Mouse (Mus musculus) G1E (cell line): ENCODE data around the gene Tbc1d2. TPM values are rescaled to one million over a fixed set of nuclear protein-coding genes. Genes with fewer than 3 reads are reported as not detected.
A peak's percentile ranks its signal among the peaks of the same experiment; 100 is the strongest.

Source experiments
- ATAC-seq: 2 replicates; pipeline ENCODE4 v1.8.0; 2016; ENCODE audit warnings: mild to moderate bottlenecking; ENCODE audit not compliant: insufficient number of reproducible peaks, poor library complexity, low FRiP score, severe bottlenecking; ENCODE audit errors: extremely low read depth
- DNase-seq: peaks from one replicate; pipeline ENCODE4 v3.0.0; 2012; ENCODE audit warnings: low spot score
- H3K27me3 ChIP-seq: 2 replicates; pipeline ENCODE4 v1.6.1; 2012; ENCODE audit warnings: mild to moderate bottlenecking, low read length, inconsistent platforms; ENCODE audit not compliant: insufficient read depth
- H3K36me3 ChIP-seq: replicated peaks from 2 replicates; pipeline ENCODE3; 2012; ENCODE audit warnings: mild to moderate bottlenecking, inconsistent platforms
- H3K4me1 ChIP-seq: 2 replicates; pipeline ENCODE4 v1.6.1; 2012; ENCODE audit warnings: low read depth, low read length, inconsistent platforms, mixed read lengths; ENCODE audit not compliant: insufficient read depth
- H3K4me3 ChIP-seq: 2 replicates; pipeline ENCODE4 v1.5.1; 2012; ENCODE audit warnings: low read depth, mild to moderate bottlenecking, inconsistent platforms, low read length, moderate library complexity, mixed read lengths
- H3K9me3 ChIP-seq: replicated peaks from 2 replicates; pipeline ENCODE4 v1.6.1; 2012; ENCODE audit warnings: inconsistent platforms
- CTCF ChIP-seq: IDR thresholded peaks from 2 replicates; pipeline ENCODE4 v1.5.1; 2012; ENCODE audit warnings: low read depth, low read length, inconsistent platforms, mixed read lengths
- GATA1 ChIP-seq: IDR thresholded peaks from 2 replicates; pipeline ENCODE4 v1.6.1; 2012; ENCODE audit warnings: borderline replicate concordance, low read length, inconsistent platforms, mixed read lengths
- GATA2 ChIP-seq: IDR thresholded peaks from 2 replicates; pipeline ENCODE4 v1.6.1; 2012; ENCODE audit warnings: low read depth, low read length, inconsistent platforms, borderline replicate concordance
- POLR2AphosphoS5 ChIP-seq: IDR thresholded peaks from 2 replicates; pipeline ENCODE4 v1.6.1; 2012; ENCODE audit warnings: low read depth, low read length, inconsistent platforms; ENCODE audit not compliant: insufficient replicate concordance
- TAL1 ChIP-seq: conservative IDR thresholded peaks from 2 replicates; pipeline ENCODE4 v1.6.1; 2012; ENCODE audit warnings: low read depth, low read length, inconsistent platforms, mixed read lengths
- polyA plus RNA-seq: library from polyadenylated mRNA; stranded (reverse); fragments of >175 nt; gene quantifications from 2 replicates; pipeline ENCODE4 v1.2.3, GENCODE M21; 2012
- total RNA-seq, 2 experiments: library from RNA; stranded (forward) in 1 of 2; stranded (reverse) in 1 of 2; fragments of 200-1000 nt in 1 of 2; fragments of >200 nt in 1 of 2; fragmentation: Nextera tagmentation in 1 of 2; gene quantifications; 2 replicates each; pipeline ENCODE4 v1.2.3; 2014 to 2017

Gene Tbc1d2
- total RNA-seq (2014; fragmentation: Nextera tagmentation) (not detected in 2 replicates), total RNA-seq (2017) (0.12 and 0.16 TPM in 2 replicates), polyA plus RNA-seq (0.01 TPM in 1 of 2 replicates, not detected in the other)

DNA sequence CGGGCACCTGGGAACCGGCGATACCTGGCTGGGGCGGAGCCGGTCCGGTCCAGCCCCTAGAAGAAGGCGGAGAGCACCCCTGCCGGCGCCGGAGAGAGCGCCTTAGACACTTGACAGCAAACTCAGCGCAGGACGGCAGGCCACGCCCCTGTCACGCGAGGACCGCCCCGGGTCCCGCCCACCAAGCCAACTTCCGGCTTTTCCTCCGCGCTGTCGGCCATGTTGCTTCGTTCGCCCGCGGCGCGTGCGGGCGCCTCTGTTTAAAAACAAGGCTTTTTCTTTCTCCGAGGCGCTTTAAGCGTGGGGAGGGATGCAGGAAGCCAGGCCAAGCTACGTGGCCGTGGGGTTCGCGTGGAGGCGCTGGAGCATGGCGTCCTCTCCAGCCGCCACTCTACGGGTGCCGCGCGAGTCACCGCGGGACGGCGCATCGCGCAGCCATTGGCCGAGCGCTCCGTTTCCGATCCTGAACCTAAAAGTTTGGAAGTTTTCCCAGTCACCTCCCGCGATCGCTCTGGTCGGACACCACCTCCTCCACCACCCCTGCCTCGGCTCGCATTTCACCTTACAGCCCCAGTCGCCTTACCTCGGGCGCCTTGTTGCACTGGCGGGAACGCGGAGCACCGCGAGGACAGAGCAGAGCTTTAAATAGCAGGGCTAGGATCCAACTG is at the start of gene Tbc1d2:
TSS of gene Tbc1d2 (minus strand) at position 124 of the 668 bp plus-strand sequence.
- TF ChIP-seq CTCF (no peak), GATA1 (no peak), GATA2 (no peak), POLR2AphosphoS5 (no peak), TAL1 (no peak)
- H3K4me3 ChIP-seq = peak within 1 kb of the TSS; percentile 30; the same call in 1 of the 2 replicates
- ATAC-seq (no peak), DNase-seq (no peak)
- H3K27me3 ChIP-seq = peaks cover 31% of the 10 kb centered on the region
- H3K4me1 ChIP-seq = no peaks in the 10 kb centered on the region
- no peaks in the 10 kb centered on the region for H3K36me3 ChIP-seq
- peaks cover 12% of the 10 kb centered on the region for H3K9me3 ChIP-seq

DNA sequence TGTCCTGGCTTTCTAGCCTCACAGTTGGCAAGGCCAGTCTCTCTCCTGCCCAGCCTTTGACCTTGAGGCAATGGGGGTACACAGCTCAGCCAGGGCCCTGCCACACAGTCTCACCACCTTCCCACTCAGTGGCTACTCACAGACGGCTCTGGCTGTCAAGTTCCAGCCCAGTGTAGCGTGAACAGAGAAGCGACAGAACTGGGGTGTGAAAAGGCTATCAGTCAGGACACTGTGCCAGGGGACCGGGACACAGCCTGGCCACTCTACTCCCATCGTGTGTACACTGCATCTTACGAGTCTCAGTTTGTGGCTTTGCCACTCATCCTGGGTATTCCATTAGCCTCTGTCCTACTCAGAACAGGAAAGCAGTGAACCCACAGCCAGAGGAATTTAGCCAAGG is 46.5 kb upstream of the Tbc1d2 start:
- Histone ChIP-seq H3K36me3 (no peaks in the 10 kb centered on the region), H3K4me3 (no peak overlapping the region), H3K9me3 (peaks cover 5% of the 10 kb centered on the region), H3K4me1 (no peaks in the 10 kb centered on the region), H3K27me3 (no peaks in the 10 kb centered on the region)
- no peak for ATAC-seq
- TF ChIP-seq GATA2 (no peak), POLR2AphosphoS5 (no peak), TAL1 (no peak), GATA1 (no peak), CTCF (no peak)
- no peak for DNase-seq

DNA sequence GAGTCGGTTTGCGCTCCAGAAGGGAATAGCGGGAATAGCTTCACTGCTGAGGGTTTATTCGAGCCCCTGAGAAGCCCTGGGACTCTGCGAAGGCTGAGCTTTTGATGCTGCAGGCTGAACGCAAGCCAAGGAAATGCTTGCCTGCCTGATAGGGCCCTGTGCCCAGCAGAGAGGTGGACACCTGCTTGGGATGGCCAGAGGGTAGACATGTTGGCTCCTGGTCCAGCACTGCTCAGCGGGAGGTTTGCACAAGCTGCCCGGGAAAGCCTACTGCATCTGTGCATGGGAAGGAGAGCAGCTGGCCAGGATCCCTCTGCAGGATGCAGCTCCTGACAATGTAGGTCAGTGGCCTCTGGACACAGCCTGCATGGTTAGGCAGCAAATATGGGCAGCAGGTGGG is 40.6 kb upstream of the Tbc1d2 start:
- no peak for TF ChIP-seq GATA1
- TF ChIP-seq GATA2 = no peak
- no peak for TF ChIP-seq POLR2AphosphoS5
- H3K4me3 ChIP-seq = no peak overlapping the region
- H3K36me3 ChIP-seq = no peaks in the 10 kb centered on the region
- DNase-seq (no peak), ATAC-seq (no peak)
- no peaks in the 10 kb centered on the region for H3K4me1 ChIP-seq
- peaks cover 3% of the 10 kb centered on the region; the same call in 1 of the 2 replicates for H3K27me3 ChIP-seq
- peaks cover 2% of the 10 kb centered on the region; the same call in 1 of the 2 replicates for H3K9me3 ChIP-seq

DNA sequence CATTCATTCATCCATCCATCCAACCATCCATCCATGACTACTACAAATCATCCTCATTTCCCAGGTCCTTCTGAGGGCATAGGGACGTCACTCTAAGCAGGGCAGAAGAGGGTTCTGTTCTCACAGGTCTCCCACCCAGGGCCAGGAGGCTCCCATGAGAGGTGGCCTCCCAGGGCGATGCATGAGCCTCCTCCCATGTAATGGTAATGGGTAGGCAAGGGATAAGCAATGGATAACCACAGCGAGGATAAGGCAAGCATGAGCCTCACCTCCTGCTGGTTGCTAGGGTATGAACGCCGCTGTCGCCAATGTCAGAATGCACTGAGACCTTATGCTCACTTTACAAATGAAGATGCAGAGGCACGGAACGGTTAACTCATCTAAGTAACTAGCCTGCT is 40.0 kb upstream of the Tbc1d2 start:
- Histone ChIP-seq H3K9me3 (peaks cover 2% of the 10 kb centered on the region; the same call in 1 of the 2 replicates), H3K4me1 (no peaks in the 10 kb centered on the region), H3K36me3 (no peaks in the 10 kb centered on the region), H3K4me3 (no peak overlapping the region), H3K27me3 (peaks cover 3% of the 10 kb centered on the region; the same call in 1 of the 2 replicates)
- TF ChIP-seq GATA2 = no peak
- TF ChIP-seq CTCF = no peak
- TF ChIP-seq GATA1 = no peak
- TF ChIP-seq POLR2AphosphoS5 = no peak
- no peak for TF ChIP-seq TAL1
- ATAC-seq (no peak), DNase-seq (no peak)

DNA sequence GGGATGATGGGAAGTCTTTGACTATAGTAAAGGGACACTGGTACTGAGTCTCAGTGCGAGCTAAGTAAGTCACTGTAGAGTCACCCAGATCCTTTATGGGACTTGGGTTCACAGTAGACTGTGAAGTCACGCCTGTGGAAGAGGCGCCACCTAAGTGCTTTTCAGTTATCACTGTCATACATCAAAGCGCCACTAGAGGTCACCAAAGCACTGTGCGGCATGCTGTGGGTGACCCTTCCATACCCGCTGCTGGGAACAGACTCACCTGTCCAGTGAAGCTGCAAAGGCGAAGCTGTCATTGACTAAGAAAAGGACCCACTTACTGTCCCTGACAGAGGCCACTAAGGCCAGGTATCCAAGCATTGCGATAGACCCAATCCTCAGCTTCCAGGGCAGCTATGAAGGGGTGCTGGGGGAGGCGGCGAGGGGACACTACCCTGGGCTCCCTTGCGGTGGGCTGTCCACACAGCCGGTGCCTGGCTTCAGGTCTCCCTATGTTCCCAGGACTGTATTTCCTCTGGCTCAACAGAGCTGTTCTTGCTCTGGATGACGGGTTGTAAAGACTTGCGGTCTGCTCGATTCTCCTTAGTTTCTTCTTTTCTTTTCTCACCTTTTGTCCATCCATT is 39.5 kb upstream of the Tbc1d2 start:
- TF ChIP-seq CTCF (peak; percentile 89), GATA2 (no peak)
- DNase-seq = peak; percentile 55
- Histone ChIP-seq H3K36me3 (no peaks in the 10 kb centered on the region), H3K4me3 (no peak overlapping the region), H3K27me3 (peaks cover 3% of the 10 kb centered on the region; the same call in 1 of the 2 replicates), H3K9me3 (peaks cover 2% of the 10 kb centered on the region; the same call in 1 of the 2 replicates), H3K4me1 (no peaks in the 10 kb centered on the region)
- ATAC-seq = peak; percentile 49; the same call in 1 of the 2 replicates

DNA sequence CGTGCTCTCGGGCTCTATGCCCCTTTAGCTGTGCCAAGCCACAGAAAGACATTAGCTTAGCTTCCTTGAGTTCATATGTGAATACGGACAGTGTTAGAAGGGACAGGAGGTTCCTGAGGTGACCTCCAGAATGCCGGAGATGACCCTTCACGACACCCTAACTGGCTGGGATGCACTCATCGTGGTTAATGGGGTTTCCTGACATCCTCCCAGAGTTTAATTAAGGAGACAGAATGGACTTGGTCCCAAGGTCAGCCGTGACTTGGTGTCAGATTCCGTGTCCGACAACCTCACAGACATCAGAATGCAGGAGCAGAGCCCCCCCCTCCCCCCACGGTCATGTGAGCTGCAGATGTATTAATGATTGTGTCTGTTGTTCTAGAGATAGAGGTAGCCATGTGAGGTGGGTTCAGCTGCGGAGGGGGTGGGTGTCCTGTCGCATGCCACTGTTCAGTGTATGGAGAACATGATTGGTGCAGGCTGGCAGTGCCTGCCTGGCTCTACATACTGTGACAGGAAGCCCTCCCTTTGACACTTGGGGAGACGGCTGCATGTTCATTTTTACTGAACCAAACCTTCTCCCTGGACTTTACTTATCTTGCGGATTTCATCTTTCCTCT is 38.3 kb upstream of the Tbc1d2 start:
- H3K27me3 ChIP-seq = peaks cover 3% of the 10 kb centered on the region; the same call in 1 of the 2 replicates

More for the DNA sequence above, 38.3 kb upstream of the Tbc1d2 start:
- no peaks in the 10 kb centered on the region for H3K4me1 ChIP-seq
- no peak for TF ChIP-seq GATA1
- H3K4me3 ChIP-seq = no peak overlapping the region
- H3K36me3 ChIP-seq = no peaks in the 10 kb centered on the region
- DNase-seq = no peak
- ATAC-seq = no peak
- peaks cover 2% of the 10 kb centered on the region; the same call in 1 of the 2 replicates for H3K9me3 ChIP-seq
